Mouse (Mus musculus): ENCODE results near the gene Pcca. TPM values are rescaled to one million over a fixed set of nuclear protein-coding genes. Genes with fewer than 3 reads are reported as not detected.
A peak's percentile ranks its signal among the peaks of the same experiment; 100 is the strongest.
"Not testable (repeated sequence)": the region's sequence is repeated elsewhere in the genome, so short reads cannot be mapped to it uniquely, and the experiment has no call there.

Gene Pcca
- polyA plus RNA-seq, 1 experiment from 2014 or later: 28.4 TPM

DNA sequence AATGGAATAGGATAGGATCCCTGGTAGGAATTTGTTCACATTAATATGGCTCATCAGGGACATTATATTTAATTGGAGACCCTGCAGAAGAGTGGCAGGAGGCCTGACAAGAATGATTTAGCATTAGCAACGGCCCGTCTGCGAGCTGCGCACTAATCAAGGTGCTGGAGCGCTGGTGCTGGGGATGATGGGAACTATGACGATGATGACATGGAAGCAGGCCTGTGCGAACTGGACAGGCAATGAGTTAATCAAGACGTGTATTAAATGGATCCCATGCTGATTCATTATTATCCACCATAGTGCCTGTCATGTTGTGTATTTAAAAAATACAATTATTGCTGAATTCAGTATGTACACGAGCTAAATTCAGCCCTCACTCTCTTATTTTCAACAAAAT is 36.7 kb downstream of the Pcca start:
- H3K9ac ChIP-seq: no peak overlapping the region
- WGBS: 86% methylated on average over 9 of the region's 9 CpGs
- no peak for ATAC-seq (ENCODE audit: insufficient number of reproducible peaks, low FRiP score)
- no peaks in the 10 kb centered on the region for H3K4me1 ChIP-seq (replicated peaks)
- no peak overlapping the region for H3K4me3 ChIP-seq
- no peaks in the 10 kb centered on the region for H3K36me3 ChIP-seq
- no peaks in the 10 kb centered on the region for H3K27me3 ChIP-seq (replicated peaks)
- H3K9me3 ChIP-seq (replicated peaks): no peaks in the 10 kb centered on the region
- H3K27ac ChIP-seq (ENCODE audit: poor library complexity, severe bottlenecking): no peak overlapping the region
- H3K4me2 ChIP-seq: no peak overlapping the region

DNA sequence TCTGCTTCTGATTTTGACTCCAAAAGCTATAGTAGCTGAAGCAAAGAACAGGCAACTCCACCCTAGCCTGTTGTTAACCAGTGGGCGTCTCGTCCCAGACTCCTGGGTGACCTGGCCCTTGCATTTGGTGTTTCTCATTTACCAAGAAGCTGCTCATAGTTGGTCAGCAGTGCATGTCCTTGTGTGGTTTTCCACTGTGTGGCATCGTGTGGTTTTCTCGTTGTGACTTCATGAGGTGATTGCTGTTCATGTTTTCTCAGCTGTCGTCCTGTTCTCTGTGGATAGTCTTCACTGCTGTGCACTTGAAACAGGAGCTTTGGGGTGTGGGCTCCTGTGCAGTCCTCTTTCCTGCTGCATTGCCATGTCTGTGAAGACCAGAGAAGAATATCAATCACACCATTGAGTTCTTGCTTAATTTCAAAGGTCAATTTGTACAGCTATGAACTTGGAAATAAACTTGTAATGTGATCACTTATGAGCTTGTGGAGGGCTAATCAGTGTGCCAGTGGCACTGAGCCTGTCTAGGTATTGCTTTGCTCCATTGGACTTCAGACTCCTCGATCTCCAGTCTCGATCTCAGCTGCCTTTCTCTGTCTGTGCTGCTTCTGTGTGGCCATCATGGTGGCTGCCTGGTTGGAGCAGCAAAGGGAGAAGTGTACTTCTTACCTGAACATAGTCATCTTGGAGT is 40.1 kb downstream of the Pcca start:
- no peaks in the 10 kb centered on the region for H3K27me3 ChIP-seq (replicated peaks)
- no peak overlapping the region for H3K4me3 ChIP-seq
- no peak for ATAC-seq (ENCODE audit: insufficient number of reproducible peaks, low FRiP score)
- H3K36me3 ChIP-seq: peaks cover 4% of the 10 kb centered on the region
- no peak overlapping the region for H3K9ac ChIP-seq
- no peak overlapping the region for H3K27ac ChIP-seq (ENCODE audit: poor library complexity, severe bottlenecking)
- H3K4me2 ChIP-seq: no peak overlapping the region
- peaks cover 4% of the 10 kb centered on the region for H3K9me3 ChIP-seq (replicated peaks)
- WGBS: 82% methylated on average over 7 of the region's 7 CpGs
- no peaks in the 10 kb centered on the region for H3K4me1 ChIP-seq (replicated peaks)

DNA sequence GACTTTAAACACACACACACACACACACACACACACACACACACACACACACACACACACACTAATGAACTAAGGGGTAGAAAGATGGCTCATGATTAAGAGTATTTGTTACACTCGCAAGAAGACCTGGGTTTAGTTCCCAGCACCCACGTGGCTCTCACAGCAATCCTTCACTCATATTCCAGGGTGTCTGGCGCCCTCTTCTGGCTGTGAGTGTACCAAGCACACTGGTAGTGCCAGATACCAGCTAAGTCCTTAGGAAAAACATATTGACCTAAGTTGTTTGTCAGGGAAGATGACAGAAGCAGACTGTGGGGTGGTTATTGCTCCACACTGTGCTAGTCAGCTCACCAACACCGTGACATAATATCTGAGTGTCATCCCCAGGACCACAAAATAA is 43.7 kb downstream of the Pcca start:
- Histone ChIP-seq H3K4me3 (no peak overlapping the region), H3K9me3 (replicated peaks) (peaks cover 4% of the 10 kb centered on the region), H3K36me3 (peaks cover 4% of the 10 kb centered on the region), H3K27me3 (replicated peaks) (no peaks in the 10 kb centered on the region), H3K4me1 (replicated peaks) (no peaks in the 10 kb centered on the region), H3K4me2 (no peak overlapping the region), H3K27ac (ENCODE audit: poor library complexity, severe bottlenecking) (no peak overlapping the region), H3K9ac (no peak overlapping the region)
- 74% methylated on average over 4 of the region's 4 CpGs for WGBS
- no peak for ATAC-seq (ENCODE audit: insufficient number of reproducible peaks, low FRiP score)

DNA sequence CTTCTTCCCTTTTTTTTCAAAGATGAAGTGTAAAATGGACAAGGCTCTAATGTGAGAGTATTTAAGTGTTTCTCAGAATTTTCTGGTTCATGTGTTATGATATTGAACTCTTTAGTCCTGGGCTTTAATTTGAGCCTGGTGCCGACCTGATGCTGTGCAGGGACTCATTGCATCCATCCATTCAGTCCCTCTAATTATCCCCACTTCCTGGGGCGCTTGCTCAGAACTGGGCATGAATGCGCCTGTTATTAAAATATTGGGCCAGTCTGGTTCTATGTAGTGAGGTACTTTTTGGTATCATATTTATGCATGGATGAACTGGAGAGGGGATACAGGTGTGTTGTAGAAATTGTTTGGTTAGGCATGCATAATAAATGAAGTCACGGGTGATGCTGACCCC is 47.9 kb downstream of the Pcca start:
- Histone ChIP-seq H3K27ac (ENCODE audit: poor library complexity, severe bottlenecking) (no peak overlapping the region), H3K9ac (no peak overlapping the region), H3K4me2 (no peak overlapping the region), H3K9me3 (replicated peaks) (peaks cover 4% of the 10 kb centered on the region), H3K4me3 (no peak overlapping the region), H3K36me3 (peaks cover 4% of the 10 kb centered on the region), H3K27me3 (replicated peaks) (no peaks in the 10 kb centered on the region), H3K4me1 (replicated peaks) (no peaks in the 10 kb centered on the region)
- no peak for ATAC-seq (ENCODE audit: insufficient number of reproducible peaks, low FRiP score)
- 87% methylated on average over 4 of the region's 4 CpGs for WGBS

DNA sequence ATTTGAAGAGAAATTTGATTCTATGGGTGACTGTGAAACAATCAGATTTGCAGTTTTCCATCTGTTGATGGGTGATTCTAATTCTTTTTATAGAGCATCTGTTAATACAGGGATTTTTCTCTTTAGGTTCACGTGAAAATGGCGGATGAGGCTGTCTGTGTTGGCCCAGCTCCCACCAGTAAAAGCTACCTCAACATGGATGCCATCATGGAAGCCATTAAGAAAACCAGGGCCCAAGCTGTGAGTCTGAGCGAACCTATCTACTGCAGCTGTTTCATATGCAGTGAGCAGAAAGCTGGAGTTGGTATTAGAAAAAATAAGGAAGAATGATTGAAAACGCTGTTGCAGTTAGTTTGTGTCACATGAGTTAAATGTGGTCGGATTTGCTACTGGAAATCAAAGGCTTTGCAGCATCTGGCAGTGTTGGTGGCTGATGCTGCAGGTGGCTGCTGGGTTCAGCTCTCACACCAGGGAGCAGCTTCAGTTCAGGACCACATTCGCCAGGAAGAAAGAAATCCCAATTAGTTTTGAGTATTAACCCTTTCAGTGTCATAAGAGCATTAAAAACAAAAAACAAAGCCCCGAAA is 48.5 kb downstream of the Pcca start:
- H3K9ac ChIP-seq: no peak overlapping the region
- H3K4me1 ChIP-seq (replicated peaks): no peaks in the 10 kb centered on the region
- H3K9me3 ChIP-seq (replicated peaks): peaks cover 4% of the 10 kb centered on the region
- 71% methylated on average over 7 of the region's 7 CpGs for WGBS
- H3K36me3 ChIP-seq: peaks cover 3% of the 10 kb centered on the region
- no peak overlapping the region for H3K4me3 ChIP-seq
- no peak for ATAC-seq (ENCODE audit: insufficient number of reproducible peaks, low FRiP score)
- H3K27me3 ChIP-seq (replicated peaks): no peaks in the 10 kb centered on the region
- H3K27ac ChIP-seq (ENCODE audit: poor library complexity, severe bottlenecking): no peak overlapping the region
- H3K4me2 ChIP-seq: no peak overlapping the region

DNA sequence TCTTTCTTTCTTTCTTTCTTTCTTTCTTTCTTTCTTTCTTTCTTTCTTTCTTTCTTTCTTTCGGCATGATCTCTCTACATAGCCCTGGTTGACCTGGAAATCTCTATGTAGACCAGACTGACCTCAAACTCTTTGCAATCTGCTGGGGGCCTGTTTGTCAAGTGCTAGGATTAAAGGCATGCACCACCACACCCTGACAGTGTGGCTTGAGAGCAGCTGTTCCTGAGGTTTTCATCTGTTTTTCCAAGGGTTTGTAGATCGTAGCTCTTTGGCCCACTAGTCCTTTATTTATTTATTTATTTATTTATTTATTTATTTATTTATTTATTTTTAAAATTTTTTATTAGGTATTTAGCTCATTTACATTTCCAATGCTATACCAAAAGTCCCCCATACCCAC is 50.0 kb downstream of the Pcca start:
- H3K4me3 ChIP-seq; H3K4me2 ChIP-seq; H3K36me3 ChIP-seq; H3K9ac ChIP-seq; ATAC-seq (ENCODE audit: insufficient number of reproducible peaks, low FRiP score); H3K27ac ChIP-seq (ENCODE audit: poor library complexity, severe bottlenecking); H3K4me1 ChIP-seq (replicated peaks); H3K9me3 ChIP-seq (replicated peaks); H3K27me3 ChIP-seq (replicated peaks): not testable (repeated sequence)
- WGBS: 79% methylated on average over 2 of the region's 2 CpGs

DNA sequence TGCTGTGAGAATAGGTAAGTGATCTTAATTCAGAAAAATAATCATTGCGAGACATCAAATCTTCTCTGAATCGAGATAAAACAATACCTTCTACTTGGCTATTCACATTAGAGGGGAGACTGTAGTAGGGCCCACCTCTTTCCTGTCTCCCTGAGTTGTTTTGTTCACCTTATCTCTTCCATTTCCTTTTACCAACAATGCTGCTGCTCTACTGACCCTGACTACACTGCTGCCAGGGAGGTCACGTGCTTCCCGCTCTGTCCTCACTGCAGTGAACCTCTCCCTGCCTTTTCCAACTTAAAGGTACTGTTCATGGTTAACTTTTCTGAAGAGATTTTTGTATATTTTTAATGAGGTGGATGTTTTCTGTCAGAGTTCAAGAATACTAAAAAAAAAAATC is 52.8 kb downstream of the Pcca start:
- peak; percentile 85; the same call in 1 of the 2 replicates for ATAC-seq (ENCODE audit: insufficient number of reproducible peaks, low FRiP score)
- no peak overlapping the region for H3K4me3 ChIP-seq
- WGBS: 57% methylated on average over 4 of the region's 4 CpGs

DNA sequence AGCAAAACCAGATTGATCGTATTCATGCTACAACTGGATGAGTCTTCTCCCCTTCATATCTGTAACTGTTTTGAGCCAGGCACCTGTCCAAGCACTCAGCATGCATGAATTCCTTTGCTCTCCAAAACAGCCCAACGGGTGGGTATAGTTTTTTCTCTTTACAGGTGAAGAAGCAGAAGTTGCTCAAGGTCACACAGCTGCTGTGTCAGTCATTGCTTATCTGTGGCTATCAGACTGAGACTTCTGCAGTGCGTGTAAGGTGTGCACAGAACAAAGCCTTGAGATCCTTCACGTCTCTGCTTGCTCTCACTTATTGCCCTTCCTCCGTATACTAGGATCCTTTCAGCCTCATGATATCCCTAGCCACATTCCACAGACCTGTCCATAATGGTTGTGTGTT is 63.4 kb downstream of the Pcca start:
- no peak for ATAC-seq (ENCODE audit: insufficient number of reproducible peaks, low FRiP score)
- Histone ChIP-seq H3K4me1 (replicated peaks) (no peaks in the 10 kb centered on the region), H3K9me3 (replicated peaks) (no peaks in the 10 kb centered on the region), H3K9ac (no peak overlapping the region), H3K27me3 (replicated peaks) (no peaks in the 10 kb centered on the region), H3K4me3 (no peak overlapping the region), H3K4me2 (no peak overlapping the region), H3K36me3 (no peaks in the 10 kb centered on the region), H3K27ac (ENCODE audit: poor library complexity, severe bottlenecking) (no peak overlapping the region)
- 68% methylated on average over 5 of the region's 5 CpGs for WGBS

More for the DNA sequence above, 52.8 kb downstream of the Pcca start:
- Histone ChIP-seq H3K27me3 (replicated peaks) (no peaks in the 10 kb centered on the region), H3K27ac (ENCODE audit: poor library complexity, severe bottlenecking) (no peak overlapping the region), H3K4me1 (replicated peaks) (no peaks in the 10 kb centered on the region), H3K36me3 (no peaks in the 10 kb centered on the region), H3K9ac (no peak overlapping the region), H3K4me2 (no peak overlapping the region), H3K9me3 (replicated peaks) (no peaks in the 10 kb centered on the region)

DNA sequence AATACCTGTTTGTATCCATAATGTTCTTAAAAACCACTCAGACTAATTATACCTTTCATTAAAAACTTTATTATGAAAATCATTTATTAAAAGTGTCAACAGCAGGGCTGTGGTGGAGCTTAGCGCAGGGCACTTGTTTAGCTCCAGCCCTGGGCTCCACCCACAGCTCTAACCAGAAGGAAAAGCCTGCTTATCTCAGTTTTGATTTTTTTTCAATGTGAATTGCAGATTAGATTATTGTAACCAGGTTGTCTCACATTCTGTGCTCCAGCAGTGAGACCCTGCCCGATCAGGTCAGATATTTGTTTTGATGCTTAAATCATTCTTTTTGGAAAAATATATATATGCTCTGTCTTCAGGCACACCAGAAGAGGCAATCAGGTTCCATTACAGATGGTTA is 64.7 kb downstream of the Pcca start:
- 71% methylated on average over 2 of the region's 2 CpGs for WGBS
- H3K9ac ChIP-seq: no peak overlapping the region
- H3K36me3 ChIP-seq: no peaks in the 10 kb centered on the region
- H3K4me3 ChIP-seq: no peak overlapping the region
- no peaks in the 10 kb centered on the region for H3K9me3 ChIP-seq (replicated peaks)
- H3K4me2 ChIP-seq: no peak overlapping the region
- no peak for ATAC-seq (ENCODE audit: insufficient number of reproducible peaks, low FRiP score)
- H3K27ac ChIP-seq (ENCODE audit: poor library complexity, severe bottlenecking): no peak overlapping the region
- H3K27me3 ChIP-seq (replicated peaks): no peaks in the 10 kb centered on the region
- no peaks in the 10 kb centered on the region for H3K4me1 ChIP-seq (replicated peaks)

DNA sequence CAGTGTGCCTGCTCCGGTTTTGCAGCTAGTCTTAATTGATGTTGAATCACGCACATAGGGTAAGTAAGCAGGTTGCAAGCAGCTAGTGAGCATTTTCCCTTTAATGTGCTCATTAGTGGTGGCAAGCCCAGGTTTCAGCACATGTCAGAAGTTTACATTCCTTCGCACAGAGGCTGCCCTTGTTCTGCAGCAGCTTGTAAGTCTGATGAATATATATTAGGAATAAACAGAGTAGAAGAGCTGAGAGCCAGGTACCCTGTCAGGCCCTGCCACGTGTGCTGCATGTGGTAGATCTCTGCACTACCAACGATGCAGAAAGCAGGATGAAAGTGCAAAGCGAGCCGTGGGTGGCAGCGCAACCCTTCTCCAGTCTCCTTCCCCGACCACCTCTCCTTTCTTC is 65.7 kb downstream of the Pcca start:
- 0 out of 2 replicates have a peak, but pooled peaks cover 3% of the 10 kb centered on the region for H3K4me1 ChIP-seq (replicated peaks)
- no peak overlapping the region for H3K27ac ChIP-seq (ENCODE audit: poor library complexity, severe bottlenecking)
- no peak overlapping the region for H3K4me3 ChIP-seq
- no peaks in the 10 kb centered on the region for H3K36me3 ChIP-seq
- WGBS: 80% methylated on average over 9 of the region's 9 CpGs
- no peak overlapping the region for H3K9ac ChIP-seq
- no peak overlapping the region for H3K4me2 ChIP-seq
- no peaks in the 10 kb centered on the region for H3K9me3 ChIP-seq (replicated peaks)
- no peak for ATAC-seq (ENCODE audit: insufficient number of reproducible peaks, low FRiP score)
- no peaks in the 10 kb centered on the region for H3K27me3 ChIP-seq (replicated peaks)

DNA sequence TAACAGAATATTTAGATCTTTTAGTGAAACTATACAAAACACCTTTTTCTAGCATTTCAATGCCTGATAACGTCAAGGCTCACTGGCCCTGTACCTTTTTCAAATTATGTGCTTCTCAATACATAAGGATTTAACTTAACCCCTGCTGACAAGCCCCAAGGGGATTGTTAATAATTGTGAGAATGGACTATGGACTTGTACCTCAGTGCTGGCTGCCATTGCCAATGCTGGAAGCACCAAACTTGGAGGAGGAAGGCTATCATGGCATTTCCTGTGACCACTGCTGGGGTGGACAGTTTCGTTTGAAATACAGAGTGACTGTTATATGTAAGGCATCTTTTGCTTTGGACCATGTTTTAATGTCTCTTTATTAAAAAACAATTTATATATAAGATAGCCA is 68.6 kb downstream of the Pcca start:
- Histone ChIP-seq H3K4me1 (replicated peaks) (0 out of 2 replicates have a peak, but pooled peaks cover 3% of the 10 kb centered on the region), H3K9me3 (replicated peaks) (no peaks in the 10 kb centered on the region), H3K27me3 (replicated peaks) (no peaks in the 10 kb centered on the region), H3K4me2 (no peak overlapping the region), H3K27ac (ENCODE audit: poor library complexity, severe bottlenecking) (no peak overlapping the region), H3K36me3 (no peaks in the 10 kb centered on the region), H3K4me3 (no peak overlapping the region), H3K9ac (no peak overlapping the region)
- no peak for ATAC-seq (ENCODE audit: insufficient number of reproducible peaks, low FRiP score)
- 76% methylated on average over 2 of the region's 2 CpGs for WGBS

DNA sequence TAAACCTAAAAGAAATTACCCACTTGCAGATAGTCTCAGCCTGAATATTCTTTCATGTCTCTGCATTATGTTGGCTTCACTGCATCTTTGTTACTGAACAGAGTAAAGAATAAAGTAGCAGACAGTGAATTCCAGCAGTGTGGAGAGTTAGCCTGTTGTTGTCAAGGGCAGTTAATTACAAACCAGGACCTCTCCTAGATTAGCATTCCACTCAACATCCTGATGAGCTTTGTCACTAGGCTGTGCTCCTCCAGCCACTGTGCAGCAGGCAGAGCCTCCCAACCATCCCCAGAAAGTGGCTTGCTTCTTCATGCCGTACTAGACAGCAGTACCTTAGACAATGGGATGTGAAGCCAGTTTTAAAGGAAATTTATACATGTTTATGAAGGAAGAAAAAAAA is 72.4 kb downstream of the Pcca start:
- Histone ChIP-seq H3K4me2 (no peak overlapping the region), H3K9me3 (replicated peaks) (no peaks in the 10 kb centered on the region), H3K36me3 (no peaks in the 10 kb centered on the region), H3K9ac (no peak overlapping the region), H3K27ac (ENCODE audit: poor library complexity, severe bottlenecking) (no peak overlapping the region), H3K27me3 (replicated peaks) (no peaks in the 10 kb centered on the region), H3K4me3 (no peak overlapping the region), H3K4me1 (replicated peaks) (0 out of 2 replicates have a peak, but pooled peaks cover 8% of the 10 kb centered on the region)
- ATAC-seq (ENCODE audit: insufficient number of reproducible peaks, low FRiP score): no peak
- 81% methylated on average over 1 of the region's 1 CpGs for WGBS

All from heart, embryonic 12.5 days (tissue).